Mouse (Mus musculus): ENCODE data around the gene Timm23. TPM values are rescaled to one million over a fixed set of nuclear protein-coding genes. Genes with fewer than 3 reads are reported as not detected.

Timm23 gene
- polyA plus RNA-seq, 1 experiment from 2014 or later, result 251 TPM

DNA sequence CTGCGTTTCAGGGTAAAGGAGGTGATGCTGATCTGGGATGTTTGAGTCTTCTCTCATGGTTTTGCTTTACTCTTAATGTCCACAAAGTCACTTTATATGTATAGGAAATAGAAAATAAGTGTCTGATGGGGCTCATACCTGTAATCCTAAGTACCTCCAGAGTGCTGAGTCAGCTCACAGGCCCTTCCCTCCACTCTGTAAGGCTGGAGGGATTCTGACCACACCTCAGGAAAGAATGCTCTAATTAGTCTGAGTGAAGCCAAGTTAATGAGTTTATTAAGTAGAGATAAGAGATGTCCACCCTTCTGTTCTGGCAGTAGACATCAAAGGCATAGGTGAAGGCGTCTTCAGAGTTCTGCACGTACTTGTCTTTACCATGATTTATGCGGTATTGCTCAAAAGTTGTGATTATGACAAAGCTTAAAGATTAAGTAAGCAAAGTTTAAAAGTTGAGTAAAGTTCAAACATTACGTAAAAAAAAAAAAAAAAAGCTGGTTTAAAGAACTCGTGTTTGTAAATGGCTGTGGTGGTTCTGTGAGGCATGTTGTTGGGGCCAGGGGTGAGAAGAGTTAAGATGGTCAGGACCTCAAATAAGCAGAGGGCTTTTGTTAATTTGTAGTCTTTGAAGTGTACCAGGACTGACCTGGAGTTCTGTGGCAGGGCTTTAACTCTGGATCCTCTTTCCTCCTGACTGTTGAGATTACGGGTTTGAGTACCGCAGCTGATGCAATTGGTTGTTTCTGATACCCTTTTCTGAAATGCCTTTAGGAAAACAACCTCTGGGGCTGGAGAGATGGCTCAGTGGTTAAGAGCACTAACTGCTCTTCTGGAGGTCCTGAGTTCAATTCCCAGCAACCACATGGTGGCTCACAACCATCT lies 37.3 kb downstream of the Timm23 start:
- Histone ChIP-seq H3K4me2 (no peak overlapping the region), H3K4me1 (peaks cover 39% of the 10 kb centered on the region), H3K27me3 (replicated peaks) (no peaks in the 10 kb centered on the region), H3K4me3 (replicated peaks) (no peak overlapping the region), H3K9ac (replicated peaks) (no peak overlapping the region), H3K9me3 (replicated peaks) (no peaks in the 10 kb centered on the region), H3K27ac (replicated peaks) (no peak overlapping the region), H3K36me3 (no peaks in the 10 kb centered on the region)
- no peak for ATAC-seq (ENCODE audit: low FRiP score)
- 83% methylated on average over 8 of the region's 8 CpGs for WGBS

DNA sequence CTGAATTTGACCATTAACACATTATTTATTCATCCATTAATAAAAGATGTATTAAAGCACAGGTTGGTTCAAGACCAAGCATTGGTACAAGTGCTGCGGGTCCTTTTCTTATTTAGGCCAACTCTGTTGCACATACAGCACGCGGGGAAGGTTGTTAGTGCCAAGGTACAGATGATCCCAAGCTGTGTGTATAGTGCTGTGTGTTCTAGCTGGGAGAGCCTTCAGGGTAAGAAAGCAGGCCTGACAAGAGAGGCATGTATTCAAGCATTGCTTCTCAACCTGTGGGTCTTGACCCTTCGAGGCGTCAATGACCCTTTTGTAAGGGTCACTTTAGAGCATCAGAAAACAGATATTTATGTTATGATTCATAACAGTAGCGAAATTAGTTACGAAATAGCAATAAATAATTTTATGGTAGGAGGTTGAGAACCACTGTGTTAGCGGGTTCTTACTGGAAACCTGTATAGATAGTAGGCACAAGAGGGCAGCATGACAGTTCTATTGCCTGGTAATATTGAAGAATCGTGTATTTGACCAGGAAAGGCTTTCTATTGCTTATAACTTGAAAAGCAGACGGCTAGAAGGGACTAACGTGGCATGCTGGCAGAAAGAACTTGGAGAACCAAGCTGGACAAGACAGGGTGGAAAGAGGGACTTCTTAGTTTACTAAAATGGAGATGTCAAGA lies 38.4 kb downstream of the Timm23 start:
- Histone ChIP-seq H3K4me2 (no peak overlapping the region), H3K4me1 (peaks cover 45% of the 10 kb centered on the region), H3K9me3 (replicated peaks) (no peaks in the 10 kb centered on the region), H3K27ac (replicated peaks) (no peak overlapping the region), H3K4me3 (replicated peaks) (no peak overlapping the region), H3K27me3 (replicated peaks) (no peaks in the 10 kb centered on the region), H3K9ac (replicated peaks) (no peak overlapping the region), H3K36me3 (no peaks in the 10 kb centered on the region)
- ATAC-seq (ENCODE audit: low FRiP score), result no peak
- WGBS, result 93% methylated on average over 11 of the region's 11 CpGs

DNA sequence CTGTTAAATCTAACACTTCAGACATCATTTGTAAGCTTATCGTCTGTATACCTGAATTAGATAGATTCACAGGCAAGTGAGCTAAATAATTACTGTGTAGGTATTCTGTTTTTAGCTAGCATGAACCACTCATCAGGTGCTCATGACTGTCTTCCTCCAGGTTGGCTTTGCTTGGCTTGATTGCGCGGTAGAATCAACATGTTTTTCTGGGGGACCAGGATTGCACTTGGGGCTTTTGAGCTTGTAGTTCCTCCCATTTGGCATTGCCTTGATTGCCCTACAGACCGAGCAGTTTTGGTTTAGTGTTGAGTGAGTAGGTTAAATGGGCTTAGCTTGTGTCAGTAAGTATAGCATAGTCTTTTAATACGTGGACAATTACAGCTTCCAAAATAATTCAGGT lies 39.5 kb downstream of the Timm23 start:
- ATAC-seq (ENCODE audit: low FRiP score), result no peak
- H3K9me3 ChIP-seq (replicated peaks), result no peaks in the 10 kb centered on the region
- H3K4me1 ChIP-seq, result peaks cover 45% of the 10 kb centered on the region
- no peak overlapping the region for H3K4me3 ChIP-seq (replicated peaks)
- no peak overlapping the region for H3K27ac ChIP-seq (replicated peaks)
- no peaks in the 10 kb centered on the region for H3K27me3 ChIP-seq (replicated peaks)
- H3K36me3 ChIP-seq, result no peaks in the 10 kb centered on the region
- no peak overlapping the region for H3K4me2 ChIP-seq
- H3K9ac ChIP-seq (replicated peaks), result no peak overlapping the region
- 93% methylated on average over 5 of the region's 5 CpGs for WGBS

DNA sequence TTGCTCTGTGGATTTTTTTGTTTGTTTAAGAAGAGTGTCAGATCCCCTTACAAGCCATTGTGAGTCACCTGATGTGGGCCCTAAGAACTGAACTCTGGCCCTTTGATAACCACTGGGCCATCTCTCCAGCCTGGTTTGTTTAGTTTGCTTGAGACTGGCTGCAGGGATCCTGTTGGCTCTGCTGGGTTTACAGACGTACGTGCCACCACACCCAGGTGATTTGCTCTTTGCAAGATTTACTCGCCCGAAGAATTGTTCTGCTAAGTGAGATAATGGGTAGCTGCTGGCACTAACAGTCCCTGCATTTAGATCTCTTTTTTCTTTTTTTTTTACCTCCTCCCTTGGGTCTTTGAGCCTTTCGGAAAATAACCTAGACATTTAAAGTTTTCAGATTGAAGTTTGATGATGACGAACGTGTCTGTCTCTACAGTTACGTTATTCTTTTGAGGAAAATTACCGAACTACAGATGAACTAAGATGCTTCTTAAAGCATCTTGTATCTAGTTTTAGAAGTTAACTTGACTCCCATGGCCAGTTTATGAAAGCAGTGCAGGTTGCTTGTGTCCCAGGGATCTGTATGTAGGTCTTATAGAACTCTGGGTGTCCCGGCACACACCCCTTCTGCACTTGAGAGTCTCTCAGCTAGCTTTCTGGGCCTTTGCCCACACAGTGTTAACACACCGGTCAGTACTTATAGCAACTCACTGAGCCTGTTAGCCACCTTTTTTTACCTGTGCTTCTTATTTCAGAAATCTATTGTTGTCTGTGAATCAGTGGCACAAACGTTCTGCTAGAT lies 40.4 kb downstream of the Timm23 start:
- Histone ChIP-seq H3K36me3 (no peaks in the 10 kb centered on the region), H3K27me3 (replicated peaks) (no peaks in the 10 kb centered on the region), H3K9ac (replicated peaks) (peak overlapping the region; percentile 97; the same call in 1 of the 2 replicates), H3K4me2 (peak overlapping the region; percentile 92), H3K4me1 (peaks cover 44% of the 10 kb centered on the region), H3K4me3 (replicated peaks) (peak overlapping the region; percentile 94), H3K27ac (replicated peaks) (no peak overlapping the region), H3K9me3 (replicated peaks) (no peaks in the 10 kb centered on the region)
- no peak for ATAC-seq (ENCODE audit: low FRiP score)
- 90% methylated on average over 12 of the region's 12 CpGs for WGBS

DNA sequence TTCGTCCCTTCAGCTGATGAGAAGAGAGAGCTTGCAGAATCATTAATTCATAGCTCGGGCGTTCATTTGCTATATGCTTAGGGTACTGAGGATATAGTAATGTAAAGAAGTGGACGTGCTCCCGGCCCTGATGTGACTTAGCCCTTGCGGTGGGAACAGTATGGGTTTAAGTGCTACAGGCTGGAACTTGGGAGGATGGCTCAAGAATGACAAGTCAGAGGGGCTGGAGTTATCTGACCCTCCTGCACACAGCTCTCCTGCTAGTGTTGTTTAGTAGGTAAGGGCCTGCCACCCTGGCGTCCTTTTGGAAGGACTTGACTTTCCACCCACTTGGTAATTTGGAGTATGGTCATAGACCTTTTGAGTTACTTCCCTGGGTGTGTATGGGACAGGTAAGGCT lies 41.1 kb downstream of the Timm23 start:
- Histone ChIP-seq H3K4me3 (replicated peaks) (peak overlapping the region; percentile 94), H3K27ac (replicated peaks) (peak overlapping the region; percentile 89), H3K4me2 (peak overlapping the region; percentile 92), H3K27me3 (replicated peaks) (no peaks in the 10 kb centered on the region), H3K9ac (replicated peaks) (peak overlapping the region; percentile 97), H3K9me3 (replicated peaks) (no peaks in the 10 kb centered on the region), H3K4me1 (peaks cover 38% of the 10 kb centered on the region), H3K36me3 (no peaks in the 10 kb centered on the region)
- 34% methylated on average over 7 of the region's 7 CpGs for WGBS
- ATAC-seq (ENCODE audit: low FRiP score), result no peak

DNA sequence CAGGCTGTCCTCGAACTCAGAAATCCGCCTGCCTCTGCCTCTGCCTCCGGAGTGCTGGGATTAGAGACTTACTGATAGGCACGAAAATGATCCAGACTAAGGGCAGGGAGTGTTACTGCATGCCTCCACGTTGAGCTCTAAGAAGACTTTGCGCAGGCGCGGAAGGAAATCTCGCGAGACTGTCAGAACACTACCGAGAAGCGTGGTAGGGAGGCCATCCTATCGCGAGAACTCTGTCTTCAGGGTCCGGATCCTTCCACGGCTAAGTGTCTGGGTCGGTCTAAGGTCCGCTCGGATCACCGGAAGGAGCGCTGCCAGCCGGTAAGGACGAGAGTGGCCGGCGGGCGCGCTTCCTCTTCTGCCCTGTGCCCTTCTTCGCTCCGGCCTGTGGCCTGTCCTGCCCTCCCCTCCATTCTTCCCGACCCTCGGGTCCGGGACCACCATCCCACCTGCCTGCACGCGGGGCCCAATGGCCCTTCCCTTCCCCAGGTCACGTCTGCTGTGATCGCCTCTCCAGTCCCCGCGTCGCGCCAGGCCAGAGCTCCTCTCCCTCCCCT lies 41.9 kb downstream of the Timm23 start, which contains the start of gene Ncoa4:
Gene Ncoa4 (plus strand): TSS at position 176 of the 557 bp plus-strand sequence.
- Histone ChIP-seq H3K36me3 (no peaks in the 10 kb centered on the region), H3K4me2 (peak within 1 kb of the TSS; percentile 92), H3K4me1 (peaks cover 30% of the 10 kb centered on the region), H3K27ac (replicated peaks) (peak within 1 kb of the TSS; percentile 89), H3K9me3 (replicated peaks) (no peaks in the 10 kb centered on the region), H3K4me3 (replicated peaks) (peak within 1 kb of the TSS; percentile 94), H3K27me3 (replicated peaks) (no peaks in the 10 kb centered on the region), H3K9ac (replicated peaks) (peak within 1 kb of the TSS; percentile 97)
- ATAC-seq (ENCODE audit: low FRiP score), result peak; percentile 98
- WGBS, result 0% methylated on average over 40 of the region's 40 CpGs

DNA sequence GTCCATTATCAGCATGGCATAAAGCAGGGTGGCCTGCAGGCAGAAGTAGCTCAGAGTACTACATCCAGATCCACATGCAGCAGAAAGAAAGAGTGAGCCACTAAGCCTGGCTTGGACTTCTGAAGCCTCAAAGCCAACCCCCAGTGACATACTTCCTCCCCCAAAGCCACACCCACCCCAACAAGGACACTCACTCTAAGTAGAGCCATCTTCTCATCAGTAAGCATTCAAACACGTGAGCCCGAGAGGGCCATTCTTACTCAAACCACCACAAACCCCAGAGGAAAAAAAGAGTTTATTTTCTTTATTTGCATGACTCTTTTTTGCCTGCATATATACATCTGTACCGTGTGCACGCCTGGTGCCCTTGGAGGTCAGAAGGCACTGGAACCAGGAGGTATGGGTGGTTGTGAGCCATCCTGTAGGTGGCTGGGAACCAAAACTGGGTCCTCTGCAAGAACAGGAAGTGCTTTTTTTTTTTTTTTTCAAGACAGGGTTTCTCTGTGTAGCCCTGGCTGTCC lies 42.5 kb downstream of the Timm23 start:
- ATAC-seq (ENCODE audit: low FRiP score), result peak; percentile 66; the same call in 1 of the 2 replicates
- H3K36me3 ChIP-seq, result no peaks in the 10 kb centered on the region
- WGBS, result 41% methylated on average over 4 of the region's 4 CpGs

DNA sequence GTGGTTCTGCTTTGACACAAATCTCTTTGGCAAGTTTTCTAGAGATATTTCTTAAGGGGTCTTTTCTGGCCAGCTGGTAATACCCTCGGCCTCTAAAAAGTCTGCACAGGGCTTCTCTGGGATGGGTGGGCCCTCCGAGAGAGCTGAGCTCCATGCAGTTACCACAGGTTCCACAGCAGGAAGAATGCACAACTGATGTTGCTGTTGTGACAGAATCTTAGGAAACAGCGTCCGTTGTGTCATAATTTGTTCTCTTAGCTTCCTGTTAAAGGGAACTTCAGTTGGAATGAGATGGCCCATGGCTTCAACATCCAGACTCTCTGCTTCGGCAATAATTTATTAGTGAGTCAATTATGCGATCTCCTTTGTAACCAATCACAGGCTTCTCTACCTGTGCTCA lies 46.9 kb downstream of the Timm23 start:
- H3K9me3 ChIP-seq (replicated peaks), result no peaks in the 10 kb centered on the region
- no peak overlapping the region for H3K9ac ChIP-seq (replicated peaks)
- no peak overlapping the region for H3K4me2 ChIP-seq
- H3K27ac ChIP-seq (replicated peaks), result no peak overlapping the region
- WGBS, result 93% methylated on average over 6 of the region's 6 CpGs
- H3K4me1 ChIP-seq, result peaks cover 6% of the 10 kb centered on the region; the same call in 1 of the 2 replicates
- ATAC-seq (ENCODE audit: low FRiP score), result no peak
- no peaks in the 10 kb centered on the region for H3K36me3 ChIP-seq
- H3K27me3 ChIP-seq (replicated peaks), result no peaks in the 10 kb centered on the region
- no peak overlapping the region for H3K4me3 ChIP-seq (replicated peaks)

More for the DNA sequence above, 42.5 kb downstream of the Timm23 start:
- H3K4me2 ChIP-seq, result peak overlapping the region; percentile 92
- peaks cover 29% of the 10 kb centered on the region for H3K4me1 ChIP-seq
- peak overlapping the region; percentile 97 for H3K9ac ChIP-seq (replicated peaks)
- no peaks in the 10 kb centered on the region for H3K27me3 ChIP-seq (replicated peaks)
- peak overlapping the region; percentile 89 for H3K27ac ChIP-seq (replicated peaks)
- no peaks in the 10 kb centered on the region for H3K9me3 ChIP-seq (replicated peaks)
- peak overlapping the region; percentile 94 for H3K4me3 ChIP-seq (replicated peaks)

DNA sequence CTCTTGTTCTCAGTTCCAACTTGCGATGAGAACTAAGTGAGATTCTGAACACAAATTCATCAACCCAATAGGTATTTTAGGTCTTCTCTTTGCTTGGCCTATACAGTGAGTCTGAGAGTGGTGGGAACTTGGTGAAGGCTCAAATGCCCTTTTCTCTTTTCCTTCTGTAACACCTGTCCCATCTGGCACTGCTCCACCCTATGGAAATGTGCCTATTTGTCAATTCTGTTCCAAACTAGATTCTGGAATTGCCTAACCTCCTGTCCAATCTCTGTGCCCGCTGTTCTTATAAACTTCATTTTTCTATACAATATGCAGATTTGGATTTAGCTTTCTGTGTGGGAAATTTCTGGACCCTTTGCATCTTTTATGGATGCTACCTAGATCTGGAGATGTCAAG lies 48.5 kb downstream of the Timm23 start:
- 94% methylated on average over 2 of the region's 2 CpGs for WGBS
- Histone ChIP-seq H3K27ac (replicated peaks) (no peak overlapping the region), H3K9me3 (replicated peaks) (no peaks in the 10 kb centered on the region), H3K9ac (replicated peaks) (no peak overlapping the region), H3K4me1 (no peaks in the 10 kb centered on the region), H3K27me3 (replicated peaks) (no peaks in the 10 kb centered on the region), H3K4me2 (no peak overlapping the region), H3K4me3 (replicated peaks) (no peak overlapping the region), H3K36me3 (no peaks in the 10 kb centered on the region)
- ATAC-seq (ENCODE audit: low FRiP score), result no peak

DNA sequence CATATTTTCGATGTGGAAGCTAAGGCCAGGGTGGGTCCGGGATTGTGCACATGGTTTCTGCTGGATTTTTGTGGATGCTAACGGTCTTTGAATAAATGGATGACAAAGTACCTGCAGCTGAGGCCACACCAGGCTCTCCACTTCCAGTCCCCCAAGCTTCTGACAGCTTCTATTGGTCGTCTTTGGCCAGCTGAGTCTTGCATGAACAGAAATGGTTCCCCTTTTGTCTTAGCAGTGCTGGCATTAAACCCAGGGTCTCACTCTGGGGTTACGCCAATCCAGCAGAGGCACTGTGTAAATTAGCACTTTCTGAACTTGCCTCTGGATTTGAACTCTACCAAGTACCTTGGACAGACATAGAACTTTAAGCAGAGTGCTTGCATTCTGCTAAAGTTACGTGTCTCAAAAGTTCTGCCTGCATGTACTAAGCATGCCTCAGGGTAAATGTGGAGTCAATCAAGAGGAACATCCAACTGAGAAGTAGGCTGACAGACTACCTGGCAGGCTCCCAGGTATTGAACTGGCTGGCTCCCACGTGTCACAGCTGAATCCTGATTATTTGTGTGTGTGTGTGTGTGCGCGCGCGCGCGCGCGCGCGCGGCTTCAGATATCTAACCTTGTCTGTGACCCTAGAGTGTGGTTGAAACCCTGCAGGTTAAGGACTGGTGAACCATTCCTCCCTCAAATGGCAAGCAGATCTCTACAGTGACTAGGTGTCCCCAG lies 49.3 kb downstream of the Timm23 start:
- H3K4me1 ChIP-seq, result no peaks in the 10 kb centered on the region
- no peak for ATAC-seq (ENCODE audit: low FRiP score)
- no peak overlapping the region for H3K4me2 ChIP-seq
- no peak overlapping the region for H3K4me3 ChIP-seq (replicated peaks)
- no peak overlapping the region for H3K9ac ChIP-seq (replicated peaks)
- H3K27me3 ChIP-seq (replicated peaks), result no peaks in the 10 kb centered on the region
- H3K36me3 ChIP-seq, result no peaks in the 10 kb centered on the region
- WGBS, result 90% methylated on average over 18 of the region's 18 CpGs
- H3K27ac ChIP-seq (replicated peaks), result no peak overlapping the region
- H3K9me3 ChIP-seq (replicated peaks), result no peaks in the 10 kb centered on the region

Measured in neural tube, embryonic 15.5 days (tissue).